Mouse (Mus musculus): ENCODE measurements around the gene Gzma. TPM values are rescaled to one million over a fixed set of nuclear protein-coding genes. Genes with fewer than 3 reads are reported as not detected.

Gzma gene
- polyA plus RNA-seq, 1 experiment from 2014 or later = not detected

DNA sequence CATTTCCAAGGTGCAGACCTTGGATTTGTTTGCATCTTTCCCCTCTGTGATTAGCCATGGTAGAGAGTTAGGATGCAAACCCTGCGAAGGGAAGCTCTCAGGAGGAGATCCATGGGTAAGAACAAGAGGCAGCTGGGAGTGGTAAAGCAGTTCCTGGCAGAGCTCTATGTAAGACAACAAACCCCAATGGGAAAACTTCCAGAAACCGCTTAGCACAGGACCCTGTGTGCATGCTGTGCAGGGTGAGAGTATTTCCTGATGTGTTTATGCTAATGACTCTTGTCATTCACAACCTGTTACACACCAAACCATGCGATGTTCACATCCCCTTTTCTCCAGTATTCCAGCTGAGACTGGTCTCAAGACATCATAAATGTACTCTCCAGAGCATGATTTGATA is 3.8 kb downstream of the Gzma start:
- no peak for ATAC-seq (ENCODE audit: insufficient read depth, low FRiP score, low TSS enrichment)

DNA sequence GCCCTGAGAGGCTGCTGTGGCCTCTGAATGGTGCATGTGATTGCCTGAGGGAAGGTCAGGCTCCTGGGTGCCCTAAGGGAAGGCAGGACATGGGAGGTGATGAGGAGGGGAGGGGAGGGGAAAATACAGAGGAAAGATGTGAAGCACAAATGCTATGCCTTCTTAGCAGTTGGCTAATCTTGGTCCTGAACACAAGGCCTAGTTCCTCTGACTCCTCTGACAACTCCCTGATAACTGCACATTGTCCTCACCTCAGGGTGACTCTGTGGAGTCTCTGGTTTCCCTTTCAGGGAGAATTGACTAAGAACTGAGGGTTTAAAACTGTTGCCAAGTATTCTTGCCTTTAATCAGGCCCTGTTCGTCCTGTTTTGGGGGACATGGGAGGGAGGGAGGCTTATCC is 6.2 kb downstream of the Gzma start:
- no peak overlapping the region for H3K4me2 ChIP-seq (ENCODE audit: low read depth)
- H3K27me3 ChIP-seq (ENCODE audit: control insufficient read depth, insufficient read depth, low read length) = no peaks in the 10 kb centered on the region
- DNase-seq (ENCODE audit: low spot score) (no peak), ATAC-seq (ENCODE audit: insufficient read depth, low FRiP score, low TSS enrichment) (no peak)
- H3K9ac ChIP-seq (ENCODE audit: low read length) = no peak overlapping the region
- H3K4me1 ChIP-seq (ENCODE audit: control insufficient read depth, insufficient read depth, low read length) = no peaks in the 10 kb centered on the region
- H3K27ac ChIP-seq (ENCODE audit: low read depth, low read length) = no peak overlapping the region
- no peaks in the 10 kb centered on the region for H3K9me3 ChIP-seq (ENCODE audit: control insufficient read depth, low read length)
- no peak overlapping the region for H3K4me3 ChIP-seq (ENCODE audit: low read depth, low read length)
- H3K36me3 ChIP-seq (ENCODE audit: control insufficient read depth, insufficient read depth, low read length) = no peaks in the 10 kb centered on the region
- 58% methylated on average over 1 of the region's 1 CpGs for WGBS

More for the DNA sequence above, 3.8 kb downstream of the Gzma start:
- Histone ChIP-seq H3K4me2 (ENCODE audit: low read depth) (no peak overlapping the region), H3K27ac (ENCODE audit: low read depth, low read length) (no peak overlapping the region), H3K27me3 (ENCODE audit: control insufficient read depth, insufficient read depth, low read length) (no peaks in the 10 kb centered on the region), H3K4me1 (ENCODE audit: control insufficient read depth, insufficient read depth, low read length) (no peaks in the 10 kb centered on the region), H3K36me3 (ENCODE audit: control insufficient read depth, insufficient read depth, low read length) (no peaks in the 10 kb centered on the region), H3K4me3 (ENCODE audit: low read depth, low read length) (no peak overlapping the region), H3K9ac (ENCODE audit: low read length) (no peak overlapping the region), H3K9me3 (ENCODE audit: control insufficient read depth, low read length) (no peaks in the 10 kb centered on the region)
- DNase-seq (ENCODE audit: low spot score) = no peak
- WGBS = 76% methylated on average over 3 of the region's 3 CpGs

DNA sequence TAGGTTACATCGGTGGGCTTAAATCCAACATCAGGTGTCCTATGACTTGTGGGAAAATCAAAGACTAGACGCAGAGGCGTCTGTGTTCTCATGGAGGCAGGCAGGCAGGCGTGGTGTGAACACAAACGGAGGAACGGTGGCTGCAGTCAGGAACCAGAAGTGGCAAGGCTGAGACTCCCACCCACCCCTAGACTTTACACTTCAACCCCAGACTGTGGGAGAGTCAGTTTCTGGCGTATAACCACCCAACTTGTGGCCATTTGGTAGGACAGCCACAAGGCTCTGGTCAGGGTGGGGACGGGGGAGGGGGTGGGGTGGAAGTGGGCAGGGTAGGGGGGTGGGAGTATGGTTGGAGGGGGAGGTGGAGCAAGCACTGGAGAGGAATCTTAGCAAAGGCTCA is 10.3 kb downstream of the Gzma start:
- H3K4me2 ChIP-seq (ENCODE audit: low read depth) = no peak overlapping the region
- H3K36me3 ChIP-seq (ENCODE audit: control insufficient read depth, insufficient read depth, low read length) = no peaks in the 10 kb centered on the region
- DNase-seq (ENCODE audit: low spot score) = no peak
- no peaks in the 10 kb centered on the region for H3K4me1 ChIP-seq (ENCODE audit: control insufficient read depth, insufficient read depth, low read length)
- 58% methylated on average over 8 of the region's 8 CpGs for WGBS
- no peaks in the 10 kb centered on the region for H3K27me3 ChIP-seq (ENCODE audit: control insufficient read depth, insufficient read depth, low read length)
- no peaks in the 10 kb centered on the region for H3K9me3 ChIP-seq (ENCODE audit: control insufficient read depth, low read length)
- no peak overlapping the region for H3K9ac ChIP-seq (ENCODE audit: low read length)
- no peak for ATAC-seq (ENCODE audit: insufficient read depth, low FRiP score, low TSS enrichment)
- no peak overlapping the region for H3K4me3 ChIP-seq (ENCODE audit: low read depth, low read length)
- no peak overlapping the region for H3K27ac ChIP-seq (ENCODE audit: low read depth, low read length)

DNA sequence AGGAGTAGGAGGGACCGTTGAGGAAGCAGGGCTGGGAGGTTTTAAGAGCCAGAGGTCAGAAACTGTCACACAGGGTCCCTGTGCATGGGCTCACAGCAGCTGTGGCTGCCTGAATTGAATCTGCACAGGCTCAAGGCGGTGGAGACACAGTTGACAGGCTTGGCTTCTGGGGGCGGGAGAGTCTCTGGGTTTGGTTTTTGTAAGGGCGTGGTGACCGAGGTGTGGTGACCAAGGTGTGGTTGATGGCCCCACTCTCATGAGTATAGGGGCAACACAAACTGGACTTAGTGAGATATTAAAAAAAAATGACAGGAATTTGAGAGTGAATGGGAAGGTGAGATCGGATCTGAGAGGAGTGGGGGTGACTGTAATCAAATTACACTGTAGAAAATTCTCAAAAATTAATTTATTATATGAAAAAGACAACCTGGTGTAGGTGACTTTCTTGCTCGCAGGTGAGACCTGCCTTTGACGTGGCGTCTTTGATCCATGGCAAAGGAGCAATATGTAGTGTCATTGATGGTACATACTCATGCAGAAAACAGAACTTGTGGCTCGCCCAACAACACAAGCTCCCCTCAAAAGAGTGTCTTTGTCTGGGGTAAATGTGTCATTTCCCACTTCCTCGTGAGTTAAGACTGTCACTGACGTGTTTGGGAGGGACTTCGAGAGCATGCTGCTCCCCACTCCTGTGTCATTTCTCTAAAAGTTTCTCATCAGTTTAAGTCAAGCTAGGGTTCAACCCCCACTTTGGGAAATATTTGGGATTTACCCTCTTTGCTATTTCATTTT is 13.4 kb downstream of the Gzma start:
- Histone ChIP-seq H3K4me2 (ENCODE audit: low read depth) (no peak overlapping the region), H3K36me3 (ENCODE audit: control insufficient read depth, insufficient read depth, low read length) (no peaks in the 10 kb centered on the region), H3K27me3 (ENCODE audit: control insufficient read depth, insufficient read depth, low read length) (no peaks in the 10 kb centered on the region), H3K4me3 (ENCODE audit: low read depth, low read length) (no peak overlapping the region), H3K9me3 (ENCODE audit: control insufficient read depth, low read length) (no peaks in the 10 kb centered on the region), H3K27ac (ENCODE audit: low read depth, low read length) (no peak overlapping the region), H3K4me1 (ENCODE audit: control insufficient read depth, insufficient read depth, low read length) (no peaks in the 10 kb centered on the region), H3K9ac (ENCODE audit: low read length) (no peak overlapping the region)
- DNase-seq (ENCODE audit: low spot score) (no peak), ATAC-seq (ENCODE audit: insufficient read depth, low FRiP score, low TSS enrichment) (no peak)
- 85% methylated on average over 13 of the region's 13 CpGs for WGBS

DNA sequence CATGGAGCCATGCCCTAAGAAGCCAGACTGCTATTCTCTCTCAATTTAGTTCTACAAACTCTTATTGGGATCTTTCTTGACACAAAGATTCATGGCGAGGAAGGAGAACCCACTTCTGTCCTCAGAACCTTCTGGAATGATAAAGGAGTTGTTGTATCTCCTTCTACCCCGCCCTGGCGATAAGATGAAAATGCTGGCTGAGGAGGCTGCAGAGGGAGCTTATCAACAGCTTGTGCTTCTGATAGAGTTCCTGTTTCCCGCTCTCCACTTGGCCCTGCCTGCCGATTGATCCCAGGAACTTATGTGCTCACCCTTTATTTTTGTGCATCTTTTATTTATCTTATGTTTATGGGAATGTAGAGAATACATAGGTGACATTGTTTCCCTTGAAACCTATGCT is 16.0 kb downstream of the Gzma start:
- no peaks in the 10 kb centered on the region for H3K36me3 ChIP-seq (ENCODE audit: control insufficient read depth, insufficient read depth, low read length)
- no peak overlapping the region for H3K9ac ChIP-seq (ENCODE audit: low read length)
- no peaks in the 10 kb centered on the region for H3K9me3 ChIP-seq (ENCODE audit: control insufficient read depth, low read length)
- no peak for ATAC-seq (ENCODE audit: insufficient read depth, low FRiP score, low TSS enrichment)
- H3K4me1 ChIP-seq (ENCODE audit: control insufficient read depth, insufficient read depth, low read length) = no peaks in the 10 kb centered on the region
- no peak overlapping the region for H3K27ac ChIP-seq (ENCODE audit: low read depth, low read length)
- no peak overlapping the region for H3K4me2 ChIP-seq (ENCODE audit: low read depth)
- no peaks in the 10 kb centered on the region for H3K27me3 ChIP-seq (ENCODE audit: control insufficient read depth, insufficient read depth, low read length)
- DNase-seq (ENCODE audit: low spot score) = no peak
- H3K4me3 ChIP-seq (ENCODE audit: low read depth, low read length) = no peak overlapping the region
- WGBS = 88% methylated on average over 5 of the region's 5 CpGs

DNA sequence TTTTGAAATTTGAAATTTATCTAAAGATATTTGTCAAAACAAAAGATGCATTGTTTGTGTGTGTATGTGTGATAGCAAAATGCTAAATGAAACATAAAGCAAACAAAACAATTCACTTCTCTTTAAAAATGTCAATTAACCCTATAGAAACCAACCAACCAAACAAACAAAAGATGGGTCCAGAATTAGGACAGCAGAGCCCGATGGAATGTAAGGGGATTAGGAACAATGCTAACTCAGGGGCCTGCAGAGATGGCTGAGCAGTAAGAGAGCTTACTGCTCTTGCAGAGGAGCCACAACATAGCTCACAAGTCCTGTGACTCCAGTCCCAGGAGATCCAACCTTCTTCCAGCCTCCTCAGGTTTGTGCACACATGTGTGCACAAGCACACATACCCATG is 18.7 kb downstream of the Gzma start:
- H3K4me1 ChIP-seq (ENCODE audit: control insufficient read depth, insufficient read depth, low read length) = no peaks in the 10 kb centered on the region
- no peak overlapping the region for H3K4me3 ChIP-seq (ENCODE audit: low read depth, low read length)
- DNase-seq (ENCODE audit: low spot score) (no peak), ATAC-seq (ENCODE audit: insufficient read depth, low FRiP score, low TSS enrichment) (no peak)
- H3K27me3 ChIP-seq (ENCODE audit: control insufficient read depth, insufficient read depth, low read length) = no peaks in the 10 kb centered on the region
- WGBS = 33% methylated on average over 1 of the region's 1 CpGs
- no peaks in the 10 kb centered on the region for H3K36me3 ChIP-seq (ENCODE audit: control insufficient read depth, insufficient read depth, low read length)
- H3K4me2 ChIP-seq (ENCODE audit: low read depth) = no peak overlapping the region
- no peak overlapping the region for H3K27ac ChIP-seq (ENCODE audit: low read depth, low read length)
- H3K9ac ChIP-seq (ENCODE audit: low read length) = no peak overlapping the region
- no peaks in the 10 kb centered on the region for H3K9me3 ChIP-seq (ENCODE audit: control insufficient read depth, low read length)

DNA sequence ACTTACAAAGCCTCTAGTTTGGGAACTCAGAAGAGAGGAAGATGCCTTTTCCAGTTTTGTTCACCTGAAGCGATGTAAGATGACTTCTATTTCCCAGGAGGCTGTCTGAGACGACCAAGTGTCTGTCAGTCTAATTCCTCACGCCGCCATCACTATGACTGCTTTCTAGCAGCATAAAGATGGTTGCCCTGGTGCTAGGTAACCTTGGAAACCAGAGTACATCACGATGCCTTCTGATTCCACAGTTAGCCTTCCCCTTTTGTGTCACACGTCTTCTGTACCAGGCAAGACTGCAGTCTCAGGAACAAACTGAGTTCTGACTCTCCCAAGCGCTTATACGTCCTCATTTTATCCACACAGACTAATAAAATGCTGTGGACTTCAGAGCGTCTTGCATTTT is 21.8 kb downstream of the Gzma start:
- ATAC-seq (ENCODE audit: insufficient read depth, low FRiP score, low TSS enrichment) = no peak
- no peak overlapping the region for H3K4me3 ChIP-seq (ENCODE audit: low read depth, low read length)
- 70% methylated on average over 9 of the region's 9 CpGs for WGBS

DNA sequence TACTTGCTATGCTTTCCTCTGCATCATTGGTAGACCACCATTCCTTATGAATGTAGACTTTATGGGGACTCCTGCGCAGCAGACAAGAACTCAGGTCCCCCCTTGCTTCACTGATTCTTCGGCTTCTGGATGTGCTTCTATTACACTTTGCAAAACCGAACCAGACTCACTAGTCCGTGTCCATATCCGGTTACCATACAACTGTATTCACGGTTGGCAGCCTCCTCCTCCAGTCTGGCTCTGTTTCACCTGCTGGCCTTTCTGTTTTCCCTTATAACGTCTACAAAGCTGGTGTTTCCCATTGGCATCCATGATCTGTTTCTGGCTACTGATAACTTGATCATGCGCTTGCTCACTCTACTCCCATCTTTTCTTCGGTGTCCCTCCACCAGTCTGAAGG is 36.2 kb downstream of the Gzma start:
- H3K27ac ChIP-seq (ENCODE audit: low read depth, low read length) = no peak overlapping the region
- no peaks in the 10 kb centered on the region for H3K9me3 ChIP-seq (ENCODE audit: control insufficient read depth, low read length)
- no peak overlapping the region for H3K4me3 ChIP-seq (ENCODE audit: low read depth, low read length)
- H3K4me1 ChIP-seq (ENCODE audit: control insufficient read depth, insufficient read depth, low read length) = no peaks in the 10 kb centered on the region
- ATAC-seq (ENCODE audit: insufficient read depth, low FRiP score, low TSS enrichment) = no peak
- no peak overlapping the region for H3K9ac ChIP-seq (ENCODE audit: low read length)
- H3K27me3 ChIP-seq (ENCODE audit: control insufficient read depth, insufficient read depth, low read length) = no peaks in the 10 kb centered on the region
- DNase-seq (ENCODE audit: low spot score) = no peak
- 90% methylated on average over 9 of the region's 9 CpGs for WGBS
- no peak overlapping the region for H3K4me2 ChIP-seq (ENCODE audit: low read depth)
- no peaks in the 10 kb centered on the region for H3K36me3 ChIP-seq (ENCODE audit: control insufficient read depth, insufficient read depth, low read length)

More for the DNA sequence above, 21.8 kb downstream of the Gzma start:
- no peak overlapping the region for H3K27ac ChIP-seq (ENCODE audit: low read depth, low read length)
- no peak overlapping the region for H3K4me2 ChIP-seq (ENCODE audit: low read depth)
- H3K36me3 ChIP-seq (ENCODE audit: control insufficient read depth, insufficient read depth, low read length) = no peaks in the 10 kb centered on the region
- H3K4me1 ChIP-seq (ENCODE audit: control insufficient read depth, insufficient read depth, low read length) = no peaks in the 10 kb centered on the region
- no peak for DNase-seq (ENCODE audit: low spot score)
- H3K9ac ChIP-seq (ENCODE audit: low read length) = no peak overlapping the region
- no peaks in the 10 kb centered on the region for H3K9me3 ChIP-seq (ENCODE audit: control insufficient read depth, low read length)
- H3K27me3 ChIP-seq (ENCODE audit: control insufficient read depth, insufficient read depth, low read length) = no peaks in the 10 kb centered on the region

DNA sequence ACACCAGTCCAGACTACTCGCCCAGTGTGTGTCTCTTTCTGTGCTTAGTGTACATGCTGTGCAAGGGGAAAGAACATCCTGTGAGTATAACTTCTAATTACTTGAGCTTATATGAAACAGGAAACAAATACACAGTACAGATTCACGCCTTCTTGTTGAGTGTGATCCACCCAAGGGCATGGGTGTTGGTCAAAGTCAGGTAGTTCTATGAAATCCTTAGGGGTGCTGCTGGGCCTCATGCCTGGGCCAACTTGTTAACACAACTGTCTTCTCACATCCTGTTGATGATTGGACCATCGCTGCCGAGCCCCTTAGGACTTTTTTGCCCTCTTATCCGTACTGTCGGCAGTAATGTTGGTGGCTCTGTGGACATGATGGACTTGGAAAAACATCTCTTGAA is 39.0 kb downstream of the Gzma start:
- no peak overlapping the region for H3K9ac ChIP-seq (ENCODE audit: low read length)
- no peaks in the 10 kb centered on the region for H3K27me3 ChIP-seq (ENCODE audit: control insufficient read depth, insufficient read depth, low read length)
- WGBS = 86% methylated on average over 6 of the region's 6 CpGs
- H3K36me3 ChIP-seq (ENCODE audit: control insufficient read depth, insufficient read depth, low read length) = no peaks in the 10 kb centered on the region
- no peak for ATAC-seq (ENCODE audit: insufficient read depth, low FRiP score, low TSS enrichment)
- no peaks in the 10 kb centered on the region for H3K9me3 ChIP-seq (ENCODE audit: control insufficient read depth, low read length)
- H3K4me1 ChIP-seq (ENCODE audit: control insufficient read depth, insufficient read depth, low read length) = no peaks in the 10 kb centered on the region
- H3K27ac ChIP-seq (ENCODE audit: low read depth, low read length) = no peak overlapping the region
- H3K4me2 ChIP-seq (ENCODE audit: low read depth) = no peak overlapping the region
- H3K4me3 ChIP-seq (ENCODE audit: low read depth, low read length) = no peak overlapping the region
- no peak for DNase-seq (ENCODE audit: low spot score)

Measured in neural tube, embryonic 11.5 days (tissue).